ENCODE assay signal across 8 mouse cellular contexts in genomic region chr1:164009235-164009634, GRCm38 (mm10). TPM values are rescaled to one million over a fixed set of nuclear protein-coding genes. Genes with fewer than 3 reads are reported as not detected.
DNase-seq lines count a peak whose midpoint lies in the region; ATAC-seq and TF ChIP-seq lines count a peak whose summit lies in the region.
"Had no signal": no experiment of that assay in that cellular context is flagged by ENCODE, and none has a peak within 500 bp of the region (broad histone marks: within the 10 kb centered on the region; RNA-seq: fewer than 3 reads in every experiment).

No protein-coding gene starts in this region.

- DNase-seq in kidney, postnatal 10 days: peak; percentile 51
- no peak for DNase-seq in kidney, adult 18-20 months
- DNase-seq in CD4-positive helper T cell, adult 2 months (ENCODE audit: low read depth, low spot score): peak; percentile 65
- DNase-seq in ES-E14 (ENCODE audit: low read depth, low spot score): no peak
- peak; percentile 40 for DNase-seq in retina, postnatal 1 day
- no peak for DNase-seq in layer of hippocampus, adult 9-10 months (ENCODE audit: low spot score)
- DNase-seq: liver, embryonic 13.5 days had no signal

- H3K9me3 ChIP-seq in ES-E14 (ENCODE audit: control insufficient read depth, insufficient read depth, low read depth, low read length): no peaks in the 10 kb centered on the region
- H3K9me3 ChIP-seq: liver, embryonic 13.5 days had no signal

- H3K4me3 ChIP-seq in ES-E14 (ENCODE audit: insufficient read depth in 1 of 2, low read depth in 1 of 2, low read length in 2 of 2, poor library complexity in 1 of 2, severe bottlenecking in 1 of 2): no peak overlapping the region
- H3K4me3 ChIP-seq: liver, embryonic 13.5 days had no signal

- no peaks in the 10 kb centered on the region for H3K36me3 ChIP-seq in ES-E14 (ENCODE audit: control insufficient read depth, insufficient read depth, low read length, poor library complexity, severe bottlenecking)
- H3K36me3 ChIP-seq: liver, embryonic 13.5 days had no signal

- no peak overlapping the region for H3K27ac ChIP-seq in ES-E14 (ENCODE audit: insufficient read depth, low read depth, low read length, poor library complexity, severe bottlenecking)
- H3K27ac ChIP-seq: liver, embryonic 13.5 days had no signal

- H3K9ac ChIP-seq in ES-E14 (ENCODE audit: insufficient read depth, low read depth, low read length, poor library complexity, severe bottlenecking): no peak overlapping the region
- H3K9ac ChIP-seq: liver, embryonic 13.5 days had no signal

- in situ Hi-C loops in ES-E14 (cut with MboI; ENCODE audit: low sequenced_read_pairs in 2 of 2, unreplicated experiment in 2 of 2): no loop called here

- ATAC-seq in granulocyte monocyte progenitor cell, adult 5-6 weeks (replicated peaks; ENCODE audit: poor library complexity, severe bottlenecking): peak; percentile 59; the same call in 1 of the 2 replicates

- peaks cover 0 to 6% of the 10 kb centered on the region in 2 experiments; a peak in 2 of 4 replicates for H3K4me1 ChIP-seq in ES-E14 (ENCODE audit: control insufficient read depth in 2 of 2, insufficient read depth in 2 of 2, low read length in 2 of 2, poor library complexity in 1 of 2)
- H3K4me1 ChIP-seq: liver, embryonic 13.5 days had no signal

TF ChIP-seq in ES-E14, 5 proteins besides CTCF, POLR2A, EP300 and RAD21:
- TF ChIP-seq MAFK (IDR thresholded peaks at IDR 0.05; ENCODE audit: insufficient read depth, low read depth, low read length): no peak
- TF ChIP-seq ZC3H11A (IDR thresholded peaks at IDR 0.05; ENCODE audit: borderline replicate concordance, low read depth, low read length): peak; percentile 34; the same call in 1 of the 2 replicates

RNA-seq across cellular contexts. Expression of gene Mettl18, which starts 14.5 kb away (rescaled TPM):
- total RNA-seq in ES-E14 (2012; rRNA removed): 4.8 and 9.1 TPM in 2 replicates
- total RNA-seq in granulocyte monocyte progenitor cell, adult 5-6 weeks (2014; fragmentation: Nextera tagmentation): 2.5 and 6.7 TPM in 2 replicates
- 12.4 and 13.4 TPM in 2 replicates for total RNA-seq in granulocyte monocyte progenitor cell, adult 5-6 weeks (2017)

RNA-seq across cellular contexts. Expression of gene BC055324, which starts 14.6 kb away (rescaled TPM):
- total RNA-seq in ES-E14 (2012; rRNA removed): 43.7 and 46.8 TPM in 2 replicates
- total RNA-seq in granulocyte monocyte progenitor cell, adult 5-6 weeks (2014; fragmentation: Nextera tagmentation): 14.0 and 15.0 TPM in 2 replicates
- total RNA-seq in granulocyte monocyte progenitor cell, adult 5-6 weeks (2017): 20.6 and 28.5 TPM in 2 replicates

RNA-seq across cellular contexts. Expression of gene Sele, which starts 38.8 kb away (rescaled TPM):
- not detected in 2 replicates for total RNA-seq in ES-E14 (2012; rRNA removed)
- not detected in 2 replicates for total RNA-seq in granulocyte monocyte progenitor cell, adult 5-6 weeks (2014; fragmentation: Nextera tagmentation)
- total RNA-seq in granulocyte monocyte progenitor cell, adult 5-6 weeks (2017): 0.05 TPM in 1 of 2 replicates, not detected in the other

RNA-seq across cellular contexts. Expression of gene Sell, which starts 52.5 kb away (rescaled TPM):
- total RNA-seq in ES-E14 (2012; rRNA removed): 0.09 TPM in 1 of 2 replicates, not detected in the other
- 242 and 318 TPM in 2 replicates for total RNA-seq in granulocyte monocyte progenitor cell, adult 5-6 weeks (2014; fragmentation: Nextera tagmentation)
- 272 and 305 TPM in 2 replicates for total RNA-seq in granulocyte monocyte progenitor cell, adult 5-6 weeks (2017)

Comparison
In these comparisons a context has a peak if more than half of its experiments do, and no peak if none do; other contexts are left out.
1. DNase-seq: peak in kidney, postnatal 10 days (single experiment), CD4-positive helper T cell, adult 2 months (single experiment) and retina, postnatal 1 day (single experiment); none in kidney, adult 18-20 months (single experiment), ES-E14 (single experiment) and layer of hippocampus, adult 9-10 months (single experiment).